Mouse (Mus musculus) 3134 (cell line): ENCODE measurements around the gene Bnc2.

Source experiments
- DNase-seq: peaks from one replicate; pipeline ENCODE4 v3.0.0-alpha.2; 2011; ENCODE audit warnings: low spot score; ENCODE audit not compliant: insufficient read length; ENCODE audit errors: extremely low read depth

Gene Bnc2

GRCm38 (mm10) chr4:84521562-84521961 lies 153.5 kb downstream of the Bnc2 start:
- no peak for DNase-seq

- DNase-seq: peak; percentile 23
Observed at GRCm38 (mm10) chr4:84510466-84510865, 164.6 kb downstream of the Bnc2 start.

- DNase-seq: no peak
Observed at GRCm38 (mm10) chr4:84507551-84507950, 167.5 kb downstream of the Bnc2 start.

- DNase-seq: no peak
Observed at GRCm38 (mm10) chr4:84502581-84503269, 172.3 kb downstream of the Bnc2 start.

- DNase-seq: no peak
Observed at GRCm38 (mm10) chr4:84500796-84501349, 174.2 kb downstream of the Bnc2 start.

- peak; percentile 26 for DNase-seq
Observed at GRCm38 (mm10) chr4:84500259-84500658, 174.8 kb downstream of the Bnc2 start.

- DNase-seq: no peak
Observed at GRCm38 (mm10) chr4:84498469-84498868, 176.6 kb downstream of the Bnc2 start.

- DNase-seq: peak; percentile 29
Observed at GRCm38 (mm10) chr4:84488323-84488722, 186.8 kb downstream of the Bnc2 start.

GRCm38 (mm10) chr4:84482680-84483079 lies 192.4 kb downstream of the Bnc2 start:
- DNase-seq: no peak

GRCm38 (mm10) chr4:84472643-84473042 lies 202.4 kb downstream of the Bnc2 start:
- DNase-seq: no peak

GRCm38 (mm10) chr4:84470106-84470885 lies 204.8 kb downstream of the Bnc2 start:
- DNase-seq: no peak

- DNase-seq: no peak
Observed at GRCm38 (mm10) chr4:84469400-84469799, 205.7 kb downstream of the Bnc2 start.

GRCm38 (mm10) chr4:84467722-84468121 lies 207.4 kb downstream of the Bnc2 start:
- no peak for DNase-seq

GRCm38 (mm10) chr4:84458218-84458560 lies 216.9 kb downstream of the Bnc2 start:
- DNase-seq: peak; percentile 28

- DNase-seq: peak; percentile 73
Observed at GRCm38 (mm10) chr4:84457512-84458217, 217.4 kb downstream of the Bnc2 start.

- DNase-seq: no peak
Observed at GRCm38 (mm10) chr4:84456853-84457249, 218.2 kb downstream of the Bnc2 start.

GRCm38 (mm10) chr4:84456198-84456852 lies 218.8 kb downstream of the Bnc2 start:
- no peak for DNase-seq

- no peak for DNase-seq
Observed at GRCm38 (mm10) chr4:84454493-84454892, 220.6 kb downstream of the Bnc2 start.

GRCm38 (mm10) chr4:84453586-84453985 lies 221.5 kb downstream of the Bnc2 start:
- DNase-seq: no peak

GRCm38 (mm10) chr4:84452642-84453041 lies 222.4 kb downstream of the Bnc2 start:
- no peak for DNase-seq
